Mouse (Mus musculus): ENCODE data around the gene Tctex1d4. TPM values are rescaled to one million over a fixed set of nuclear protein-coding genes. Genes with fewer than 3 reads are reported as not detected.

The Tctex1d4 gene
- total RNA-seq, 2 experiments from 2014 or later = not detected

- intact Hi-C loops (cut with DNase I) = no loop called here
- no peak for DNase-seq (ENCODE audit: low spot score)
Observed at GRCm38 (mm10) chr4:117134601-117134995, 8.0 kb downstream of the Tctex1d4 start.

GRCm38 (mm10) chr4:117136034-117136433 lies 9.4 kb downstream of the Tctex1d4 start:
- no peak for DNase-seq (ENCODE audit: low spot score)
- intact Hi-C loops (cut with DNase I) = loop anchor here (5.0 kb wide), 1 partner anchor 309 kb away; no protein-coding TSS in a partner anchor

- no peak for DNase-seq (ENCODE audit: low spot score)
- intact Hi-C loops (cut with DNase I) = loop anchor here (2.0 to 5.0 kb wide), 2 partner anchors 18 to 311 kb away; no protein-coding TSS in a partner anchor
Observed at GRCm38 (mm10) chr4:117138295-117139216, 12.0 kb downstream of the Tctex1d4 start.

- no peak for DNase-seq (ENCODE audit: low spot score)
- intact Hi-C loops (cut with DNase I) = loop anchor here (2.0 to 5.0 kb wide), 2 partner anchors 18 to 312 kb away; no protein-coding TSS in a partner anchor
Observed at GRCm38 (mm10) chr4:117139217-117139612, 12.6 kb downstream of the Tctex1d4 start.

- intact Hi-C loops (cut with DNase I) = loop anchor here (1.0 to 5.0 kb wide), 2 partner anchors 38 to 138 kb away; no protein-coding TSS in a partner anchor
- no peak for DNase-seq (ENCODE audit: low spot score)
Observed at GRCm38 (mm10) chr4:117140613-117141012, 14.0 kb downstream of the Tctex1d4 start.

GRCm38 (mm10) chr4:117143023-117143422 lies 16.4 kb downstream of the Tctex1d4 start:
- DNase-seq (ENCODE audit: low spot score) = no peak
- intact Hi-C loops (cut with DNase I) = loop anchor here (5.0 kb wide), 1 partner anchor 41 kb away; no protein-coding TSS in a partner anchor

- DNase-seq (ENCODE audit: low spot score) = no peak
- intact Hi-C loops (cut with DNase I) = no loop called here
Observed at GRCm38 (mm10) chr4:117145248-117145647, 18.7 kb downstream of the Tctex1d4 start.

- intact Hi-C loops (cut with DNase I) = no loop called here
Observed at GRCm38 (mm10) chr4:117146176-117146575, 19.6 kb downstream of the Tctex1d4 start.

GRCm38 (mm10) chr4:117148047-117148713 lies 21.6 kb downstream of the Tctex1d4 start:
- intact Hi-C loops (cut with DNase I) = no loop called here
- no peak for DNase-seq (ENCODE audit: low spot score)

More at GRCm38 (mm10) chr4:117146176-117146575, 19.6 kb downstream of the Tctex1d4 start:
- peak; percentile 55 for DNase-seq (ENCODE audit: low spot score)

- no peak for DNase-seq (ENCODE audit: low spot score)
- intact Hi-C loops (cut with DNase I) = no loop called here
Observed at GRCm38 (mm10) chr4:117148815-117149214, 22.2 kb downstream of the Tctex1d4 start.

- no peak for DNase-seq (ENCODE audit: low spot score)
- intact Hi-C loops (cut with DNase I) = no loop called here
Observed at GRCm38 (mm10) chr4:117149291-117150211, 23.0 kb downstream of the Tctex1d4 start.

- no peak for DNase-seq (ENCODE audit: low spot score)
- intact Hi-C loops (cut with DNase I) = no loop called here
Observed at GRCm38 (mm10) chr4:117150212-117150733, 23.7 kb downstream of the Tctex1d4 start.

- intact Hi-C loops (cut with DNase I) = no loop called here
- DNase-seq (ENCODE audit: low spot score) = no peak
Observed at GRCm38 (mm10) chr4:117151416-117151815, 24.8 kb downstream of the Tctex1d4 start.

- DNase-seq (ENCODE audit: low spot score) = no peak
- intact Hi-C loops (cut with DNase I) = no loop called here
Observed at GRCm38 (mm10) chr4:117152714-117153113, 26.1 kb downstream of the Tctex1d4 start.

GRCm38 (mm10) chr4:117155020-117155791 lies 28.6 kb downstream of the Tctex1d4 start:
- intact Hi-C loops (cut with DNase I) = loop anchor here (2.0 kb wide), 1 partner anchor 28 kb away; the partner anchor contains the start of gene Kif2c
- DNase-seq (ENCODE audit: low spot score) = no peak

- peak; percentile 81 for DNase-seq (ENCODE audit: low spot score)
- intact Hi-C loops (cut with DNase I) = loop anchor here (2.0 kb wide), 1 partner anchor 27 kb away; the partner anchor contains the start of gene Kif2c
Observed at GRCm38 (mm10) chr4:117155792-117156355, 29.3 kb downstream of the Tctex1d4 start, which contains the start of gene Rps8. TSS of gene Rps8 (minus strand) at chr4:117156243.

GRCm38 (mm10) chr4:117156372-117156771 lies 29.8 kb downstream of the Tctex1d4 start:
- intact Hi-C loops (cut with DNase I) = no loop called here
- no peak for DNase-seq (ENCODE audit: low spot score)

GRCm38 (mm10) chr4:117159666-117160065 lies 33.1 kb downstream of the Tctex1d4 start:
- no peak for DNase-seq (ENCODE audit: low spot score)
- intact Hi-C loops (cut with DNase I) = no loop called here

Data from heart, postnatal 25 days (tissue).